Mouse (Mus musculus): ENCODE results near the gene Kat7. TPM values are rescaled to one million over a fixed set of nuclear protein-coding genes. Genes with fewer than 3 reads are reported as not detected.
A peak's percentile ranks its signal among the peaks of the same experiment; 100 is the strongest.

Gene Kat7
- polyA plus RNA-seq, 1 experiment from 2014 or later: 85.3 TPM

GRCm38 (mm10) chr11:95250110-95250509, 59.9 kb downstream of the Kat7 start:
- Histone ChIP-seq H3K4me1 (replicated peaks; ENCODE audit: control insufficient read depth, insufficient read depth, low read length) (0 out of 2 replicates have a peak, but pooled peaks cover 3% of the 10 kb centered on the region), H3K4me2 (ENCODE audit: low read depth, low read length, severe bottlenecking) (no peak overlapping the region), H3K27me3 (ENCODE audit: control insufficient read depth, insufficient read depth, low read length) (no peaks in the 10 kb centered on the region), H3K9ac (ENCODE audit: low read length) (no peak overlapping the region), H3K36me3 (ENCODE audit: control insufficient read depth, insufficient read depth, low read length) (no peaks in the 10 kb centered on the region), H3K27ac (ENCODE audit: low read depth, low read length) (no peak overlapping the region), H3K4me3 (ENCODE audit: low read depth, low read length) (no peak overlapping the region), H3K9me3 (ENCODE audit: control insufficient read depth, low read length) (no peaks in the 10 kb centered on the region)
- DNase-seq (ENCODE audit: low spot score): no peak
- ATAC-seq (replicated peaks; ENCODE audit: low FRiP score): no peak
- WGBS: 50% methylated on average over 10 of the region's 10 CpGs

GRCm38 (mm10) chr11:95247065-95247464, 63.0 kb downstream of the Kat7 start:
- H3K27ac ChIP-seq (ENCODE audit: low read depth, low read length): no peak overlapping the region

GRCm38 (mm10) chr11:95245456-95245855, 64.6 kb downstream of the Kat7 start:
- no peak overlapping the region for H3K27ac ChIP-seq (ENCODE audit: low read depth, low read length)
- H3K9me3 ChIP-seq (ENCODE audit: control insufficient read depth, low read length): no peaks in the 10 kb centered on the region
- H3K27me3 ChIP-seq (ENCODE audit: control insufficient read depth, insufficient read depth, low read length): no peaks in the 10 kb centered on the region
- H3K4me3 ChIP-seq (ENCODE audit: low read depth, low read length): no peak overlapping the region
- DNase-seq (ENCODE audit: low spot score): no peak
- no peaks in the 10 kb centered on the region for H3K36me3 ChIP-seq (ENCODE audit: control insufficient read depth, insufficient read depth, low read length)
- 0 out of 2 replicates have a peak, but pooled peaks cover 3% of the 10 kb centered on the region for H3K4me1 ChIP-seq (replicated peaks; ENCODE audit: control insufficient read depth, insufficient read depth, low read length)
- WGBS: 79% methylated on average over 7 of the region's 7 CpGs
- H3K9ac ChIP-seq (ENCODE audit: low read length): no peak overlapping the region
- ATAC-seq (replicated peaks; ENCODE audit: low FRiP score): no peak
- no peak overlapping the region for H3K4me2 ChIP-seq (ENCODE audit: low read depth, low read length, severe bottlenecking)

More at GRCm38 (mm10) chr11:95247065-95247464, 63.0 kb downstream of the Kat7 start:
- no peaks in the 10 kb centered on the region for H3K27me3 ChIP-seq (ENCODE audit: control insufficient read depth, insufficient read depth, low read length)
- no peak overlapping the region for H3K4me2 ChIP-seq (ENCODE audit: low read depth, low read length, severe bottlenecking)
- DNase-seq (ENCODE audit: low spot score) (no peak), ATAC-seq (replicated peaks; ENCODE audit: low FRiP score) (no peak)
- H3K36me3 ChIP-seq (ENCODE audit: control insufficient read depth, insufficient read depth, low read length): no peaks in the 10 kb centered on the region
- H3K9me3 ChIP-seq (ENCODE audit: control insufficient read depth, low read length): no peaks in the 10 kb centered on the region
- H3K4me3 ChIP-seq (ENCODE audit: low read depth, low read length): no peak overlapping the region
- 0 out of 2 replicates have a peak, but pooled peaks cover 3% of the 10 kb centered on the region for H3K4me1 ChIP-seq (replicated peaks; ENCODE audit: control insufficient read depth, insufficient read depth, low read length)
- 28% methylated on average over 14 of the region's 14 CpGs for WGBS
- H3K9ac ChIP-seq (ENCODE audit: low read length): no peak overlapping the region; the same call in 1 of the 2 replicates

- 74% methylated on average over 6 of the region's 6 CpGs for WGBS
- no peak for ATAC-seq (replicated peaks; ENCODE audit: low FRiP score)
- H3K9me3 ChIP-seq (ENCODE audit: control insufficient read depth, low read length): no peaks in the 10 kb centered on the region
- DNase-seq (ENCODE audit: low spot score): no peak
- 0 out of 2 replicates have a peak, but pooled peaks cover 3% of the 10 kb centered on the region for H3K4me1 ChIP-seq (replicated peaks; ENCODE audit: control insufficient read depth, insufficient read depth, low read length)
- no peak overlapping the region for H3K4me3 ChIP-seq (ENCODE audit: low read depth, low read length)
- H3K27ac ChIP-seq (ENCODE audit: low read depth, low read length): no peak overlapping the region
- no peak overlapping the region for H3K9ac ChIP-seq (ENCODE audit: low read length)
- H3K27me3 ChIP-seq (ENCODE audit: control insufficient read depth, insufficient read depth, low read length): no peaks in the 10 kb centered on the region
- H3K36me3 ChIP-seq (ENCODE audit: control insufficient read depth, insufficient read depth, low read length): no peaks in the 10 kb centered on the region
- H3K4me2 ChIP-seq (ENCODE audit: low read depth, low read length, severe bottlenecking): no peak overlapping the region
These were observed 67.4 kb downstream of the Kat7 start for GRCm38 (mm10) chr11:95242653-95243052.

- Histone ChIP-seq H3K27me3 (ENCODE audit: control insufficient read depth, insufficient read depth, low read length) (no peaks in the 10 kb centered on the region), H3K36me3 (ENCODE audit: control insufficient read depth, insufficient read depth, low read length) (no peaks in the 10 kb centered on the region), H3K4me2 (ENCODE audit: low read depth, low read length, severe bottlenecking) (no peak overlapping the region), H3K9ac (ENCODE audit: low read length) (no peak overlapping the region), H3K4me1 (replicated peaks; ENCODE audit: control insufficient read depth, insufficient read depth, low read length) (no peaks in the 10 kb centered on the region), H3K9me3 (ENCODE audit: control insufficient read depth, low read length) (no peaks in the 10 kb centered on the region), H3K27ac (ENCODE audit: low read depth, low read length) (no peak overlapping the region), H3K4me3 (ENCODE audit: low read depth, low read length) (no peak overlapping the region)
- no peak for ATAC-seq (replicated peaks; ENCODE audit: low FRiP score)
- DNase-seq (ENCODE audit: low spot score): no peak
- 77% methylated on average over 6 of the region's 6 CpGs for WGBS
These were observed 71.6 kb downstream of the Kat7 start for GRCm38 (mm10) chr11:95238477-95238876.

GRCm38 (mm10) chr11:95232329-95232696, 77.7 kb downstream of the Kat7 start:
- Histone ChIP-seq H3K4me1 (replicated peaks; ENCODE audit: control insufficient read depth, insufficient read depth, low read length) (0 out of 2 replicates have a peak, but pooled peaks cover 3% of the 10 kb centered on the region), H3K9ac (ENCODE audit: low read length) (no peak overlapping the region), H3K27me3 (ENCODE audit: control insufficient read depth, insufficient read depth, low read length) (no peaks in the 10 kb centered on the region; the same call in 1 of the 2 replicates), H3K9me3 (ENCODE audit: control insufficient read depth, low read length) (no peaks in the 10 kb centered on the region), H3K4me2 (ENCODE audit: low read depth, low read length, severe bottlenecking) (no peak overlapping the region), H3K36me3 (ENCODE audit: control insufficient read depth, insufficient read depth, low read length) (no peaks in the 10 kb centered on the region), H3K4me3 (ENCODE audit: low read depth, low read length) (no peak overlapping the region), H3K27ac (ENCODE audit: low read depth, low read length) (no peak overlapping the region)
- DNase-seq (ENCODE audit: low spot score) (no peak), ATAC-seq (replicated peaks; ENCODE audit: low FRiP score) (0 out of 2 replicates have a peak, but pooled peaks have one; percentile 12)
- WGBS: 43% methylated on average over 6 of the region's 6 CpGs

GRCm38 (mm10) chr11:95231688-95232328, 78.2 kb downstream of the Kat7 start:
- H3K9me3 ChIP-seq (ENCODE audit: control insufficient read depth, low read length): no peaks in the 10 kb centered on the region
- H3K9ac ChIP-seq (ENCODE audit: low read length): 0 out of 2 replicates have a peak overlapping the region, but pooled peaks have one; percentile 16
- peak; percentile 72; the same call in 1 of the 2 replicates for ATAC-seq (replicated peaks; ENCODE audit: low FRiP score)
- H3K4me2 ChIP-seq (ENCODE audit: low read depth, low read length, severe bottlenecking): peak overlapping the region; percentile 35
- DNase-seq (ENCODE audit: low spot score): peak; percentile 91
- WGBS: 6% methylated on average over 24 of the region's 24 CpGs
- no peak overlapping the region for H3K4me3 ChIP-seq (ENCODE audit: low read depth, low read length)
- no peak overlapping the region for H3K27ac ChIP-seq (ENCODE audit: low read depth, low read length)
- H3K4me1 ChIP-seq (replicated peaks; ENCODE audit: control insufficient read depth, insufficient read depth, low read length): 0 out of 2 replicates have a peak, but pooled peaks cover 3% of the 10 kb centered on the region
- H3K27me3 ChIP-seq (ENCODE audit: control insufficient read depth, insufficient read depth, low read length): no peaks in the 10 kb centered on the region; the same call in 1 of the 2 replicates
- no peaks in the 10 kb centered on the region for H3K36me3 ChIP-seq (ENCODE audit: control insufficient read depth, insufficient read depth, low read length)

GRCm38 (mm10) chr11:95227467-95227866, 82.6 kb downstream of the Kat7 start:
- Histone ChIP-seq H3K4me1 (replicated peaks; ENCODE audit: control insufficient read depth, insufficient read depth, low read length) (peaks cover 14% of the 10 kb centered on the region), H3K27ac (ENCODE audit: low read depth, low read length) (no peak overlapping the region), H3K36me3 (ENCODE audit: control insufficient read depth, insufficient read depth, low read length) (no peaks in the 10 kb centered on the region), H3K9ac (ENCODE audit: low read length) (no peak overlapping the region), H3K9me3 (ENCODE audit: control insufficient read depth, low read length) (no peaks in the 10 kb centered on the region), H3K4me2 (ENCODE audit: low read depth, low read length, severe bottlenecking) (no peak overlapping the region), H3K4me3 (ENCODE audit: low read depth, low read length) (no peak overlapping the region), H3K27me3 (ENCODE audit: control insufficient read depth, insufficient read depth, low read length) (peaks cover 28% of the 10 kb centered on the region)
- no peak for ATAC-seq (replicated peaks; ENCODE audit: low FRiP score)
- WGBS: 55% methylated on average over 5 of the region's 5 CpGs
- DNase-seq (ENCODE audit: low spot score): no peak

- WGBS: 27% methylated on average over 7 of the region's 7 CpGs
- Histone ChIP-seq H3K4me3 (ENCODE audit: low read depth, low read length) (no peak overlapping the region), H3K4me2 (ENCODE audit: low read depth, low read length, severe bottlenecking) (no peak overlapping the region), H3K4me1 (replicated peaks; ENCODE audit: control insufficient read depth, insufficient read depth, low read length) (peaks cover 10% of the 10 kb centered on the region), H3K9me3 (ENCODE audit: control insufficient read depth, low read length) (no peaks in the 10 kb centered on the region), H3K9ac (ENCODE audit: low read length) (no peak overlapping the region), H3K27me3 (ENCODE audit: control insufficient read depth, insufficient read depth, low read length) (peaks cover 31% of the 10 kb centered on the region), H3K36me3 (ENCODE audit: control insufficient read depth, insufficient read depth, low read length) (no peaks in the 10 kb centered on the region), H3K27ac (ENCODE audit: low read depth, low read length) (no peak overlapping the region)
- no peak for DNase-seq (ENCODE audit: low spot score)
- no peak for ATAC-seq (replicated peaks; ENCODE audit: low FRiP score)
These were observed 84.6 kb downstream of the Kat7 start for GRCm38 (mm10) chr11:95225448-95225847.
